Mouse (Mus musculus): ENCODE measurements around the gene Rad51d. TPM values are rescaled to one million over a fixed set of nuclear protein-coding genes. Genes with fewer than 3 reads are reported as not detected.

Rad51d gene
- polyA plus RNA-seq, 1 experiment from 2014 or later = 11.7 TPM

GRCm38 (mm10) chr11:82869506-82870172 is 20.8 kb downstream of the Rad51d start:
- 44% methylated on average over 9 of the region's 9 CpGs for WGBS
- H3K9me3 ChIP-seq (replicated peaks; ENCODE audit: low read length) = no peaks in the 10 kb centered on the region
- ATAC-seq (replicated peaks; ENCODE audit: low FRiP score, low read depth) (no peak), DNase-seq (ENCODE audit: low spot score) (no peak)
- peak overlapping the region; percentile 79 for H3K4me2 ChIP-seq (ENCODE audit: low read length)
- H3K36me3 ChIP-seq (ENCODE audit: insufficient read depth, low read length) = no peaks in the 10 kb centered on the region
- H3K27ac ChIP-seq = peak overlapping the region; percentile 94
- H3K4me3 ChIP-seq (replicated peaks; ENCODE audit: low read depth, low read length) = peak overlapping the region; percentile 91
- H3K27me3 ChIP-seq (ENCODE audit: insufficient read depth, low read length) = no peaks in the 10 kb centered on the region
- no peaks in the 10 kb centered on the region for H3K4me1 ChIP-seq (replicated peaks; ENCODE audit: insufficient read depth, low read length)
- H3K9ac ChIP-seq (ENCODE audit: low read depth, low read length) = 0 out of 2 replicates have a peak overlapping the region, but pooled peaks have one; percentile 85
- TF ChIP-seq CTCF (IDR thresholded peaks at IDR 0.05; ENCODE audit: low read depth) = no peak

DNA sequence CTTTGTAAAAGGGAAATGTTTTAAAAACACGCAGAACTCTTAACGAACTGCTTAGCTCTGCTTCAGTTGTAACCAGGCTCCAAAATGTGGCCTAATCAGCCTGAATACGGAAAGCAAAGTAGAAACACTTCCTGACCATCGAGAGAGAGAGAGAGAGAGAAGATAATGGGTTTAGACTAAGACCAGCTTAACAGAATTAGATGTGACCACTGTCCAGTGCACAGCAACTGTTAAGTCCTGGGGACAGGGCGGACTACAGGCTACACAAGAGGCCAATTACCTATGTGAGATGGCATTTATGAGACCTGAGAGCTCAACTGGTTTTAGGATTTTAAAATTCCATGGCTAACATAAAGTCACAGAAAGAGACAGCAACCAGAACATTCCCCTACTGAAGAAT is 22.5 kb downstream of the Rad51d start:
- no peaks in the 10 kb centered on the region for H3K4me1 ChIP-seq (replicated peaks; ENCODE audit: insufficient read depth, low read length)
- TF ChIP-seq CTCF (IDR thresholded peaks at IDR 0.05; ENCODE audit: low read depth) = no peak
- no peaks in the 10 kb centered on the region for H3K36me3 ChIP-seq (ENCODE audit: insufficient read depth, low read length)
- no peaks in the 10 kb centered on the region for H3K9me3 ChIP-seq (replicated peaks; ENCODE audit: low read length)
- H3K27ac ChIP-seq = no peak overlapping the region
- no peak overlapping the region for H3K9ac ChIP-seq (ENCODE audit: low read depth, low read length)
- WGBS = 79% methylated on average over 5 of the region's 5 CpGs
- DNase-seq (ENCODE audit: low spot score) (no peak), ATAC-seq (replicated peaks; ENCODE audit: low FRiP score, low read depth) (no peak)
- H3K4me2 ChIP-seq (ENCODE audit: low read length) = no peak overlapping the region
- no peaks in the 10 kb centered on the region for H3K27me3 ChIP-seq (ENCODE audit: insufficient read depth, low read length)
- H3K4me3 ChIP-seq (replicated peaks; ENCODE audit: low read depth, low read length) = no peak overlapping the region

DNA sequence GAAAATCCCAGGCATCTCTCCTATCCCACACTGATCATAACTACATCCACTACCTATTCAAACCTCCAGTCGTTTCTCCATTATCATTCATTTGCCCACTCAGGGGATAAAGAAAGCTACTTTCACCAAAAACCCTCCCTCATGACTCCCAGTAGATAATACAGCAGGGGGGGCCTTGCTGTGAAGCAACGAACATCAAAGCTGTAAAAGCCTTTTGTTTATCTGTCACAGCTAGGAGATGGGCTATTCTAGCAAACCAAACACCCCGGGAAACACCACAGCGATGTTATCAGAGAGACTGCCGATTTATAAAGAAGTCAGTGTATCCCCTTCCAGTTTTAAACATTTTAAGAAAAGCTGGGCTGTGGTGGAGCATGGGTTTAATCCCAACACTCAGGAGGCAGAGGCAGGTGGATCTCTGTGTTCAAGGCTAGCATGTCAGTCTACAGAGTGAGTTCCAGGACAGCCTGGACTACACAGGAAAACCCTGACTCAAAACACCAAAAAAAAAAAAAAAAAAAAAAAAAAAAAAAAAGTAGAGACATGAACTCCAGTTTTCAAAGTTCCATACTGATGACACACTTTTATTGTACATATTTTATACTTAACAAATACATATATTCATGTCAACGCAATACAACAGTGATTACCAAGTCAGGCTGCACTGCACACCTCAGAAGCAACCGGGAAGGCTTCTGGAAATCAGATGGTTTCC is 23.4 kb downstream of the Rad51d start:
- Histone ChIP-seq H3K36me3 (ENCODE audit: insufficient read depth, low read length) (no peaks in the 10 kb centered on the region), H3K9ac (ENCODE audit: low read depth, low read length) (no peak overlapping the region), H3K4me3 (replicated peaks; ENCODE audit: low read depth, low read length) (no peak overlapping the region), H3K4me1 (replicated peaks; ENCODE audit: insufficient read depth, low read length) (no peaks in the 10 kb centered on the region), H3K9me3 (replicated peaks; ENCODE audit: low read length) (no peaks in the 10 kb centered on the region), H3K27me3 (ENCODE audit: insufficient read depth, low read length) (no peaks in the 10 kb centered on the region), H3K27ac (no peak overlapping the region), H3K4me2 (ENCODE audit: low read length) (no peak overlapping the region)
- DNase-seq (ENCODE audit: low spot score) = no peak
- no peak for TF ChIP-seq CTCF (IDR thresholded peaks at IDR 0.05; ENCODE audit: low read depth)
- ATAC-seq (replicated peaks; ENCODE audit: low FRiP score, low read depth) = no peak
- 38% methylated on average over 7 of the region's 7 CpGs for WGBS

DNA sequence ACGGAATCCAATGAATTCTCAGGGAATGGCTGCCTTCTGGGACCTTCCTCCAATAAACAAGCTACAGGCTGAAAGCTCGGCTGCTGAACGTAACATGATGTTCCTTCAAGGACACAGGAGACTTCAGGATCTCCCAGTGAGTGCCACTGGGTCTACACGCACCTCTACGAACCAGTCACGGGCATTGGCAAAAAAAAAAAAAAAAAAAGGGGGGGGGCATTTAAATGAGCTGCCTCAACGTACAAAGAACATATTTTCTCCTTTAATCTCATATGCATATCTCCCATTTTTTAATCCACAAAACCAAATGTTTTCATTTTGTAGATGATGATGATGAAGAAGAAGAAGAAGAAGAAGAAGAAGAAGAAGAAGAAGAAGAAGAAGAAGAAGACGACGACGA is 24.5 kb downstream of the Rad51d start:
- DNase-seq (ENCODE audit: low spot score) (no peak), ATAC-seq (replicated peaks; ENCODE audit: low FRiP score, low read depth) (no peak)
- Histone ChIP-seq H3K9ac (ENCODE audit: low read depth, low read length) (no peak overlapping the region), H3K36me3 (ENCODE audit: insufficient read depth, low read length) (no peaks in the 10 kb centered on the region), H3K4me1 (replicated peaks; ENCODE audit: insufficient read depth, low read length) (peaks cover 5% of the 10 kb centered on the region; the same call in 1 of the 2 replicates), H3K9me3 (replicated peaks; ENCODE audit: low read length) (no peaks in the 10 kb centered on the region), H3K27me3 (ENCODE audit: insufficient read depth, low read length) (no peaks in the 10 kb centered on the region), H3K27ac (no peak overlapping the region), H3K4me3 (replicated peaks; ENCODE audit: low read depth, low read length) (no peak overlapping the region), H3K4me2 (ENCODE audit: low read length) (no peak overlapping the region)
- WGBS = 79% methylated on average over 10 of the region's 10 CpGs
- TF ChIP-seq CTCF (IDR thresholded peaks at IDR 0.05; ENCODE audit: low read depth) = no peak

DNA sequence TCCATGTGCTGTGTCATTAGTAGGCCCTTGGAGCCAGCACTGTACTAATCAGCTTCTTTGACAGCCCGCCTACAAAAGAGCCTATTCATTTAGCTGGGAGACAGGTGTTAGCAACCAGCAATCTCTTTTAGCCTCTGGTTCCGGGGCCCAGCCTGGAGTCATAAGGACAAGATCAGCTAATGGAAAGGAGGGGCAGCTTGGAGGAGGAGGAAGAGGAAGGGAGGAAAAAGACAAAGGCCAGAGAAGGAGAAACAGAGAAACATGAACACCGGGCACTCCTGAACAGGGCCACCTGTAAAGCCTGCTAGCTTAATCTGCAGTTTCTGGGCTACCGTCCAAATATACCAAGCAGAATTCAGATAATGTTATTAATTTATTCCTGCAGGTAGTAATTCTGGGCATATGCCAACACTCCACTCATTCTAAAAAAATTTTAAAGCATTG is 26.9 kb downstream of the Rad51d start:
- TF ChIP-seq CTCF (IDR thresholded peaks at IDR 0.05; ENCODE audit: low read depth) = no peak
- H3K4me2 ChIP-seq (ENCODE audit: low read length) = no peak overlapping the region
- ATAC-seq (replicated peaks; ENCODE audit: low FRiP score, low read depth) = no peak
- H3K4me1 ChIP-seq (replicated peaks; ENCODE audit: insufficient read depth, low read length) = peaks cover 5% of the 10 kb centered on the region; the same call in 1 of the 2 replicates
- no peak overlapping the region for H3K9ac ChIP-seq (ENCODE audit: low read depth, low read length)
- no peak overlapping the region for H3K27ac ChIP-seq
- H3K4me3 ChIP-seq (replicated peaks; ENCODE audit: low read depth, low read length) = no peak overlapping the region
- WGBS = 69% methylated on average over 4 of the region's 4 CpGs
- H3K36me3 ChIP-seq (ENCODE audit: insufficient read depth, low read length) = no peaks in the 10 kb centered on the region
- no peaks in the 10 kb centered on the region for H3K27me3 ChIP-seq (ENCODE audit: insufficient read depth, low read length)
- H3K9me3 ChIP-seq (replicated peaks; ENCODE audit: low read length) = no peaks in the 10 kb centered on the region
- DNase-seq (ENCODE audit: low spot score) = no peak

- H3K27ac ChIP-seq = no peak overlapping the region
- H3K36me3 ChIP-seq (ENCODE audit: insufficient read depth, low read length) = no peaks in the 10 kb centered on the region
- peaks cover 5% of the 10 kb centered on the region; the same call in 1 of the 2 replicates for H3K4me1 ChIP-seq (replicated peaks; ENCODE audit: insufficient read depth, low read length)
- no peak for TF ChIP-seq CTCF (IDR thresholded peaks at IDR 0.05; ENCODE audit: low read depth)
- H3K4me3 ChIP-seq (replicated peaks; ENCODE audit: low read depth, low read length) = no peak overlapping the region
- no peaks in the 10 kb centered on the region for H3K27me3 ChIP-seq (ENCODE audit: insufficient read depth, low read length)
- H3K9ac ChIP-seq (ENCODE audit: low read depth, low read length) = no peak overlapping the region
- ATAC-seq (replicated peaks; ENCODE audit: low FRiP score, low read depth) (no peak), DNase-seq (ENCODE audit: low spot score) (no peak)
- no peak overlapping the region for H3K4me2 ChIP-seq (ENCODE audit: low read length)
- no peaks in the 10 kb centered on the region for H3K9me3 ChIP-seq (replicated peaks; ENCODE audit: low read length)
- 84% methylated on average over 2 of the region's 2 CpGs for WGBS
These were observed 27.4 kb downstream of the Rad51d start for GRCm38 (mm10) chr11:82863059-82863458.
